In genomic region chr9:70036646-70037045, GRCm38 (mm10) we compare ENCODE assay signal across 19 mouse cellular contexts. TPM values are rescaled to one million over a fixed set of nuclear protein-coding genes. Genes with fewer than 3 reads are reported as not detected.
DNase-seq lines count a peak whose midpoint lies in the region; ATAC-seq and TF ChIP-seq lines count a peak whose summit lies in the region.
"Had no signal": no experiment of that assay in that cellular context is flagged by ENCODE, and none has a peak within 500 bp of the region (broad histone marks: within the 10 kb centered on the region; RNA-seq: fewer than 3 reads in every experiment).

No protein-coding gene starts in this region.

- peak; percentile 38 for DNase-seq in lung, embryonic 14.5 days
- DNase-seq in lung, adult 2 months = no peak
- peak; percentile 7 to 14 for DNase-seq in thymus, adult 18-20 months
- no peak for DNase-seq in cerebellum, adult 8-10 months
- DNase-seq: cerebellum, adult 9-10 months; heart, postnatal 4 days; kidney, adult 8-10 months; left cerebral cortex, postnatal 4 days; lung, postnatal 10 days had no signal

- H3K27ac ChIP-seq in lung, embryonic 14.5 days (ENCODE audit: low read depth) = no peak overlapping the region
- no peak overlapping the region for H3K27ac ChIP-seq in intestine, embryonic 16.5 days (ENCODE audit: low read length)
- no peak overlapping the region for H3K27ac ChIP-seq in neural tube, embryonic 15.5 days (replicated peaks)
- no peak overlapping the region for H3K27ac ChIP-seq in kidney, embryonic 16.5 days (ENCODE audit: low read length)
- H3K27ac ChIP-seq: embryonic facial prominence, embryonic 13.5 days; heart, embryonic 13.5 days; neural tube, embryonic 12.5 days had no signal

- 59% methylated on average over 4 of the region's 4 CpGs for WGBS in lung, embryonic 14.5 days
- 67% methylated on average over 4 of the region's 4 CpGs for WGBS in lung, adult 2 months
- 55% methylated on average over 4 of the region's 4 CpGs for WGBS in intestine, embryonic 16.5 days
- 78% methylated on average over 4 of the region's 4 CpGs for WGBS in neural tube, embryonic 15.5 days
- WGBS in kidney, embryonic 16.5 days = 64% methylated on average over 4 of the region's 4 CpGs

- H3K27me3 ChIP-seq in lung, embryonic 14.5 days (ENCODE audit: insufficient read depth, low read length) = no peaks in the 10 kb centered on the region
- H3K27me3 ChIP-seq in intestine, embryonic 16.5 days (replicated peaks; ENCODE audit: control insufficient read depth, insufficient read depth, low read length) = no peaks in the 10 kb centered on the region
- no peaks in the 10 kb centered on the region for H3K27me3 ChIP-seq in neural tube, embryonic 15.5 days (replicated peaks)
- no peaks in the 10 kb centered on the region for H3K27me3 ChIP-seq in kidney, embryonic 16.5 days (ENCODE audit: insufficient read depth, low read length)
- H3K27me3 ChIP-seq: embryonic facial prominence, embryonic 13.5 days; neural tube, embryonic 12.5 days had no signal

- TF ChIP-seq CTCF in lung, embryonic 14.5 days (IDR thresholded peaks at IDR 0.05; ENCODE audit: low read depth) = 0 out of 2 replicates have a peak, but pooled peaks have one; percentile 11
- no peak for TF ChIP-seq CTCF in lung, adult 2 months (IDR thresholded peaks at IDR 0.05; ENCODE audit: insufficient read depth, low read length)

- H3K9ac ChIP-seq in lung, embryonic 14.5 days = no peak overlapping the region
- H3K9ac ChIP-seq in intestine, embryonic 16.5 days (ENCODE audit: low read depth, low read length) = no peak overlapping the region
- H3K9ac ChIP-seq in neural tube, embryonic 15.5 days (replicated peaks) = no peak overlapping the region
- H3K9ac ChIP-seq in kidney, embryonic 16.5 days (replicated peaks; ENCODE audit: low read length) = no peak overlapping the region
- H3K9ac ChIP-seq: embryonic facial prominence, embryonic 13.5 days; heart, embryonic 13.5 days; neural tube, embryonic 12.5 days had no signal

- H3K9me3 ChIP-seq in lung, embryonic 14.5 days (ENCODE audit: low read depth, low read length) = no peaks in the 10 kb centered on the region; the same call in 1 of the 2 replicates
- H3K9me3 ChIP-seq in intestine, embryonic 16.5 days (ENCODE audit: control insufficient read depth, low read length) = no peaks in the 10 kb centered on the region
- no peaks in the 10 kb centered on the region for H3K9me3 ChIP-seq in neural tube, embryonic 15.5 days (replicated peaks)
- H3K9me3 ChIP-seq in kidney, embryonic 16.5 days (ENCODE audit: low read length) = no peaks in the 10 kb centered on the region
- H3K9me3 ChIP-seq: embryonic facial prominence, embryonic 13.5 days; heart, embryonic 13.5 days; neural tube, embryonic 12.5 days had no signal

- H3K36me3 ChIP-seq in lung, embryonic 14.5 days (ENCODE audit: insufficient read depth) = no peaks in the 10 kb centered on the region
- H3K36me3 ChIP-seq in intestine, embryonic 16.5 days (ENCODE audit: control insufficient read depth, insufficient read depth, low read length) = no peaks in the 10 kb centered on the region
- no peaks in the 10 kb centered on the region for H3K36me3 ChIP-seq in neural tube, embryonic 15.5 days
- H3K36me3 ChIP-seq in kidney, embryonic 16.5 days (ENCODE audit: insufficient read depth, low read length) = no peaks in the 10 kb centered on the region
- H3K36me3 ChIP-seq: embryonic facial prominence, embryonic 13.5 days; heart, embryonic 13.5 days; neural tube, embryonic 12.5 days had no signal

- ATAC-seq in lung, embryonic 14.5 days (ENCODE audit: insufficient read depth) = no peak
- ATAC-seq in intestine, embryonic 16.5 days = peak; percentile 87
- no peak for ATAC-seq in neural tube, embryonic 15.5 days (ENCODE audit: low FRiP score)
- no peak for ATAC-seq in kidney, embryonic 16.5 days (ENCODE audit: low FRiP score, low TSS enrichment)
- ATAC-seq: forebrain, embryonic 16.5 days; hindbrain, embryonic 16.5 days had no signal

- no peak overlapping the region for H3K4me3 ChIP-seq in lung, embryonic 14.5 days (ENCODE audit: low read depth, low read length)
- H3K4me3 ChIP-seq in lung, adult 2 months (replicated peaks; ENCODE audit: extremely low read depth, low read depth, low read length) = no peak overlapping the region
- no peak overlapping the region for H3K4me3 ChIP-seq in intestine, embryonic 16.5 days (ENCODE audit: low read length)
- no peak overlapping the region for H3K4me3 ChIP-seq in neural tube, embryonic 15.5 days (replicated peaks)
- H3K4me3 ChIP-seq in kidney, embryonic 16.5 days (ENCODE audit: low read length) = no peak overlapping the region
- H3K4me3 ChIP-seq: embryonic facial prominence, embryonic 13.5 days; heart, embryonic 13.5 days; megakaryocyte, embryonic 14.5 days; neural tube, embryonic 12.5 days had no signal

- no peak for TF ChIP-seq POLR2A in lung, adult 2 months (IDR thresholded peaks at IDR 0.05; ENCODE audit: borderline replicate concordance, extremely low read depth, low read depth, low read length)

- H3K4me1 ChIP-seq in lung, embryonic 14.5 days (ENCODE audit: insufficient read depth) = no peaks in the 10 kb centered on the region
- H3K4me1 ChIP-seq in lung, adult 2 months (ENCODE audit: control insufficient read depth, insufficient read depth, low read length) = no peaks in the 10 kb centered on the region
- no peaks in the 10 kb centered on the region for H3K4me1 ChIP-seq in intestine, embryonic 16.5 days (ENCODE audit: control insufficient read depth, insufficient read depth, low read length)
- H3K4me1 ChIP-seq in neural tube, embryonic 15.5 days = no peaks in the 10 kb centered on the region
- H3K4me1 ChIP-seq in kidney, embryonic 16.5 days (ENCODE audit: insufficient read depth, low read length) = peaks cover 10% of the 10 kb centered on the region
- H3K4me1 ChIP-seq: embryonic facial prominence, embryonic 13.5 days; megakaryocyte, embryonic 14.5 days; neural tube, embryonic 12.5 days had no signal

- H3K4me2 ChIP-seq in lung, embryonic 14.5 days = no peak overlapping the region
- no peak overlapping the region for H3K4me2 ChIP-seq in intestine, embryonic 16.5 days (ENCODE audit: low read depth, low read length)
- H3K4me2 ChIP-seq in neural tube, embryonic 15.5 days = no peak overlapping the region
- H3K4me2 ChIP-seq in kidney, embryonic 16.5 days (replicated peaks; ENCODE audit: low read depth, low read length) = no peak overlapping the region
- H3K4me2 ChIP-seq: embryonic facial prominence, embryonic 13.5 days; heart, embryonic 13.5 days; neural tube, embryonic 12.5 days had no signal

RNA-seq across cellular contexts. Expression of gene Gcnt3, which starts 1.2 kb away (rescaled TPM):
- 0.18 and 0.21 TPM in 2 replicates for polyA plus RNA-seq in lung, embryonic 14.5 days (2014; fragmentation: Nextera tagmentation; extraction: Ambion mirVana)
- polyA plus RNA-seq in lung, adult 2 months (2012; rRNA removed) = 0.14 TPM in 1 of 2 replicates, not detected in the other
- 12.7 and 13.0 TPM in 2 replicates for polyA plus RNA-seq in intestine, embryonic 16.5 days (2015; fragmentation: Nextera tagmentation; extraction: Ambion mirVana)
- polyA plus RNA-seq in neural tube, embryonic 15.5 days (2015; fragmentation: Nextera tagmentation; extraction: Ambion mirVana) = 0.77 TPM in 1 of 2 replicates, not detected in the other
- 1.5 and 1.7 TPM in 2 replicates for polyA plus RNA-seq in kidney, embryonic 16.5 days (2015; fragmentation: Nextera tagmentation; extraction: Ambion mirVana)
- polyA plus RNA-seq: cortical plate, adult 2 months; forebrain, embryonic 16.5 days; heart, embryonic 13.5 days; hindbrain, embryonic 16.5 days; neural tube, embryonic 12.5 days had no signal

RNA-seq across cellular contexts. Expression of gene Gtf2a2, which starts 24.3 kb away (rescaled TPM):
- 223 and 228 TPM in 2 replicates for polyA plus RNA-seq in lung, embryonic 14.5 days (2014; fragmentation: Nextera tagmentation; extraction: Ambion mirVana)
- polyA plus RNA-seq in lung, adult 2 months (2012; rRNA removed) = 13.0 and 16.4 TPM in 2 replicates
- 139 and 151 TPM in 2 replicates for polyA plus RNA-seq in intestine, embryonic 16.5 days (2015; fragmentation: Nextera tagmentation; extraction: Ambion mirVana)
- polyA plus RNA-seq in neural tube, embryonic 15.5 days (2015; fragmentation: Nextera tagmentation; extraction: Ambion mirVana) = 199 and 218 TPM in 2 replicates
- 174 and 181 TPM in 2 replicates for polyA plus RNA-seq in kidney, embryonic 16.5 days (2015; fragmentation: Nextera tagmentation; extraction: Ambion mirVana)

RNA-seq across cellular contexts. Expression of gene Bnip2, which starts 47.4 kb away (rescaled TPM):
- polyA plus RNA-seq in lung, embryonic 14.5 days (2014; fragmentation: Nextera tagmentation; extraction: Ambion mirVana) = 129 and 139 TPM in 2 replicates
- 34.8 and 50.1 TPM in 2 replicates for polyA plus RNA-seq in lung, adult 2 months (2012; rRNA removed)
- 54.9 and 60.0 TPM in 2 replicates for polyA plus RNA-seq in intestine, embryonic 16.5 days (2015; fragmentation: Nextera tagmentation; extraction: Ambion mirVana)
- 58.9 and 68.7 TPM in 2 replicates for polyA plus RNA-seq in neural tube, embryonic 15.5 days (2015; fragmentation: Nextera tagmentation; extraction: Ambion mirVana)
- 111 and 116 TPM in 2 replicates for polyA plus RNA-seq in kidney, embryonic 16.5 days (2015; fragmentation: Nextera tagmentation; extraction: Ambion mirVana)

Comparison
In these comparisons a context has a peak if more than half of its experiments do, and no peak if none do; other contexts are left out.
1. DNase-seq: peak in lung, embryonic 14.5 days (single experiment) and thymus, adult 18-20 months (2 of 2); none in lung, adult 2 months (single experiment) and cerebellum, adult 8-10 months (single experiment).